Mouse (Mus musculus) bone marrow, adult 2 months (tissue): ENCODE measurements at regions not wholly inside any gene's neighbourhood (a gene's known extent, or its start where the extent isn't known, plus 50 kb on each side); places are given as distances from the start of the nearest gene placed in this dataset.

Experiments
- CTCF ChIP-seq: fragments of 200-500 bp; IDR thresholded peaks from 2 replicates; pipeline ENCODE4 v1.5.1; 2011; ENCODE audit warnings: low read length, control low read depth; ENCODE audit not compliant: control insufficient read depth, insufficient read depth
- POLR2A ChIP-seq: fragments of 200-500 bp; IDR thresholded peaks from 2 replicates; pipeline ENCODE4 v1.6.1; 2011; ENCODE audit warnings: low read depth, mild to moderate bottlenecking, control low read depth, low read length, borderline replicate concordance; ENCODE audit not compliant: control insufficient read depth

DNA sequence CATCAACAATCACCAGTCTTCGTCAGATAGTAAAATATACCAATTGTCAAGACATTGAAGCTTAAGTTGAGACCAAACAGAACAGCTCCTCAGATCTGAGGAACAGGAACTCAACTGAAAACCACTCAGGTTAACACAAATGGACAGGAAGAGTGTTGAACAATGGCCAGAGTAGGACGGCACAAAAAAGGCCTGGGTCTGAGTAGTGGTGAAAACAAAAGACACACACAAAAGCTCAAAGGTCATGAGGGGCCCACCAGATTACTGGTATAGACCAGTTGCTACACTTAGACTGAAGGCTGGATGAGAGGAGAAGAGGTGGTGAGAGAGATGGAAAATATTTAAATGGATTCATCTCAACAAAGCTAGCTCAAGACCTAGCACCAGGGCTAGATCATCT lies 302.8 kb downstream of the Gm11361 start:
- TF ChIP-seq CTCF = no peak
- no peak for TF ChIP-seq POLR2A
